Mouse (Mus musculus) kidney, postnatal 4 days (tissue): ENCODE data around the gene Bcas3.
"Not testable (repeated sequence)": the region's sequence is repeated elsewhere in the genome, so short reads cannot be mapped to it uniquely, and the experiment has no call there.

ENCODE experiments used
- DNase-seq, 2 experiments: peaks; one replicate each; pipeline ENCODE4 v3.0.0; 2021; ENCODE audit warnings: mixed read lengths in 2 of 2

The Bcas3 gene

GRCm38 (mm10) chr11:85713814-85714208, 360.8 kb downstream of the Bcas3 start:
- no peak for DNase-seq

GRCm38 (mm10) chr11:85714312-85714931, 361.5 kb downstream of the Bcas3 start:
- peak in 1 of 2 experiments; percentile 13 for DNase-seq

GRCm38 (mm10) chr11:85716730-85717129, 363.8 kb downstream of the Bcas3 start:
- DNase-seq: not testable (repeated sequence)

- no peak for DNase-seq
Observed at GRCm38 (mm10) chr11:85719091-85719490, 366.1 kb downstream of the Bcas3 start.

- DNase-seq: peak in 1 of 2 experiments; percentile 40
Observed at GRCm38 (mm10) chr11:85719766-85720165, 366.8 kb downstream of the Bcas3 start.

- peak; percentile 34 to 43 for DNase-seq
Observed at GRCm38 (mm10) chr11:85720269-85720773, 367.4 kb downstream of the Bcas3 start.

- DNase-seq: no peak
Observed at GRCm38 (mm10) chr11:85721986-85722385, 369.0 kb downstream of the Bcas3 start.

GRCm38 (mm10) chr11:85724159-85724558, 371.2 kb downstream of the Bcas3 start:
- no peak for DNase-seq

GRCm38 (mm10) chr11:85729725-85730124, 376.8 kb downstream of the Bcas3 start:
- no peak for DNase-seq

- DNase-seq: no peak
Observed at GRCm38 (mm10) chr11:85732462-85733012, 379.6 kb downstream of the Bcas3 start.

- DNase-seq: no peak
Observed at GRCm38 (mm10) chr11:85733577-85733976, 380.6 kb downstream of the Bcas3 start.

GRCm38 (mm10) chr11:85734317-85735211, 381.6 kb downstream of the Bcas3 start:
- no peak for DNase-seq

- no peak for DNase-seq
Observed at GRCm38 (mm10) chr11:85737227-85737626, 384.3 kb downstream of the Bcas3 start.

GRCm38 (mm10) chr11:85737893-85738292, 384.9 kb downstream of the Bcas3 start:
- DNase-seq: no peak

- no peak for DNase-seq
Observed at GRCm38 (mm10) chr11:85738585-85738984, 385.6 kb downstream of the Bcas3 start.

GRCm38 (mm10) chr11:85739266-85739977, 386.5 kb downstream of the Bcas3 start:
- peak; percentile 67 to 71 for DNase-seq

GRCm38 (mm10) chr11:85746373-85746772, 393.4 kb downstream of the Bcas3 start:
- DNase-seq: peak; percentile 48 to 63

GRCm38 (mm10) chr11:85748891-85749290, 395.9 kb downstream of the Bcas3 start:
- no peak for DNase-seq

- DNase-seq: no peak
Observed at GRCm38 (mm10) chr11:85751171-85751570, 398.2 kb downstream of the Bcas3 start.

GRCm38 (mm10) chr11:85754631-85755502, 401.9 kb downstream of the Bcas3 start:
- DNase-seq: no peak

GRCm38 (mm10) chr11:85755503-85756044, 402.6 kb downstream of the Bcas3 start:
- no peak for DNase-seq
